Mouse (Mus musculus) spleen, postnatal 4 days (tissue): ENCODE measurements around the gene Plekha5.
"Not testable (repeated sequence)": the region's sequence is repeated elsewhere in the genome, so short reads cannot be mapped to it uniquely, and the experiment has no call there.

Source experiments
- DNase-seq, 2 experiments: peaks; one replicate each; pipeline ENCODE4 v3.0.0; 2022; ENCODE audit warnings: low spot score in 2 of 2

The Plekha5 gene

DNA sequence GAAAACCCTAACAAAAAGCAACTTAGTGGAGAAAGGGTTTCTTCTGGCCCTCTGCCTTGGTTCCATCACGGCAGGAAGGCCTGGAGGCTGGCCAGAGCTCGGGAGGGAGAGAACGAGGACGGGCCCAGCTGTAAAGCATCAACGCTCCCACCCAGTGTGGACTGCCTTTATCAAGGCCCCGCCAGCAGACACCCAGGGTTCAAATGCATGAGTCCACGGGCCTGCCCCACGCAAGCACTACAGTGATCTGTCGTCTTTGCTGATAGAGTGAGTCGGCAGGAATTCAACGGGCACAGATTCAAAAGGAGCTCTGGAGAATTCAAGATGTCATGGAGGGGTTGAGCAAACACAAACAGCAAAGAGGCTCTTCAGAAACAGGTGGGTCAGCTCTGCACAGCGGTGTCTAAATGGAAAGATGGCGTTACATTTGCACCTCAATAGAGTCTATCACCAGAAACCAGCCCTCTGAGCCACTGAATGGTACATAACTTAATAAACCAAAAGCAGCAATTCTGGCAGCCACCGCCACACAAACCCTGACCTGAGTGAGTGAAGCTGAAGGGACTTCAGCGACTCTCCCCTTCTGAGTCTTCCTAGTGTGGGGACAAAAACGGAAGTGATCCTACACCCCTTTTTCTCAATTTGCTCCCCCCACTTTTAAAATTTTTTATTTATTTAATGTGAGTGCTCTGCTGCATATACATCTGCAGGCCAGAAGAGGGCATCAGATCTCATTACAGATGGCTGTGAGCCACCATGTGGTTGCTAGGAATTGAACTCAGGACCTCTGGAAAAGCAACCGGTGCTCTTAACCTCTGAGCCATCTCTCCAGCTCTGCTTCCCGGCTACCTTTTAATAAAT is 153.3 kb downstream of the Plekha5 start:
- DNase-seq: no peak

DNA sequence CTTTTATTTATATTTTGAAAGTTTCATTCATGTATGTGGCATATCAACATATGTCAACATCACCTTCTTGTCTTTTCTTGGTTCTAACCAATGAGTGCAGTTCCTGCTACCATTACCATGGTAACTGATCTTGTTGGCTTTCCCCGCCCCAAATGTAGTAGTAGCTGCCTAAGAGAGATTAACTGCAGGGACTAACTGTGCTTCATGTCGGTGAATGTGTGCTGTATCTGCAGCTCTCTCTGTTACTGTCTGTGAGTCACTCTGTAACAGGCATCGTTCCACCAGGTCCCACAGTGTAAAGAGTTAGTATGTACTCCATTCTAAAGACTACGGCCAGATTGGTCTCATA is 153.9 kb downstream of the Plekha5 start:
- no peak for DNase-seq

DNA sequence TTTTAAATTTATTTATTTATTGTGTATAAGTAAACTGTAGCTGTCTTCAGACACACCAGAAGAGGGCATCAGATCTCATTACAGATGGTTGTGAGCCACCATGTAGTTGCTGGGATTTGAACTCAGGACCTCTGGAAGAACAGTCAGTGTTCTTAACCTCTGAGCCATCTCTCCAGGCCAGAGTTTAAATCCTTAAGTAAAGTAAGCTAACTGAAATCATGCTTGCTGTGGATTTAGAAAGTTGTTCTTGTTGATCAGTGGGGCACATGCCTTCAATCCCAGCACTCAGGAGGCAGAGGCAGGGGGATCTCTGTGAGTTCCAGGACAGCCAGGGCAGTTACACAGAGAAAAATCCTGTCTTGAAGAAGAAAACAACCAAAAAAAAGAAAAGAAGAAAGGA is 155.1 kb downstream of the Plekha5 start:
- DNase-seq: not testable (repeated sequence)

DNA sequence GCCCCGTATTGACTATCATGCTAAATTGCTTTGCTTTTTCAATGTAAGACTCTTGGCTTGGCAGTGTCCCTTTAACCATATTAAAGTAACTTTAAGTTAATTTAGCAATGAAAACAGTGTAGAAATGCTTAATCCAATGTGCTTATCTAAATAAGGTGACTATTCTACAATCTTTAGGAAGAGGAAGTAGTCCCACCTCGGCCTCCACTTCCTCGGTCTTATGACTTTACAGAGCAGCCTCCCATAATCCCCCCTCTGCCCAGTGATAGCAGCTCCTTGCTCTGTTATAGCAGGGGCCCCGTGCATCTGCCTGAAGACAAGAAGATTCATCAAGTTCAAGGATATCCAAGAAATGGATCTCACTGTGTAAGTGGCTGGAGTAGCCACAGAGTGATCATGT is 156.3 kb downstream of the Plekha5 start:
- no peak for DNase-seq

DNA sequence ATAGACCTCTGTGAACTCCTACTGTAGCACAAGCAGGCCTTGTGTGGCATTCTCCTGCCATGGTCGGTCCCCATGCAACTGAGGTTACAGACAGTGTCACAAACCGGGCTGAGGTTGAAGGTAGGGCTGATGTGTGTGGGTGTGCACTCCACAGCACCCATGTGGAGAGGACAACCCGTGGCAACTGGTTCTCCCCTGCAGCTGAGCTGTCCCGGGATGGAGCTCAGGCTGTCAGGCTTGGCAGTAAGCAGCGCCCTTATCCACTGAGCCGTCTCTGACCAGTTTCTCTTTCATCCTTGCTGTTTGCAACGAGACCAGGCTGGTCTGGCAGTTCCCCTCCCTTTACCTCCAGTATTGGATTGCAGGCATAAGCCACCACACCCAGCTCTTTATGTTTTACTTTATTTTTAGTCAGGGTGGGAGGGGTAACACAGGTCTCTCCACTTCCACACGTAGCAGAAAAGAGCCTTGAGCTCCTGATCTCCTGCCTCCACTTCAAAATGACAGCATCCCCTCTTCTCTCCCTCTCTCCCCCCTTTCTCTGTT is 162.9 kb downstream of the Plekha5 start:
- DNase-seq: no peak

DNA sequence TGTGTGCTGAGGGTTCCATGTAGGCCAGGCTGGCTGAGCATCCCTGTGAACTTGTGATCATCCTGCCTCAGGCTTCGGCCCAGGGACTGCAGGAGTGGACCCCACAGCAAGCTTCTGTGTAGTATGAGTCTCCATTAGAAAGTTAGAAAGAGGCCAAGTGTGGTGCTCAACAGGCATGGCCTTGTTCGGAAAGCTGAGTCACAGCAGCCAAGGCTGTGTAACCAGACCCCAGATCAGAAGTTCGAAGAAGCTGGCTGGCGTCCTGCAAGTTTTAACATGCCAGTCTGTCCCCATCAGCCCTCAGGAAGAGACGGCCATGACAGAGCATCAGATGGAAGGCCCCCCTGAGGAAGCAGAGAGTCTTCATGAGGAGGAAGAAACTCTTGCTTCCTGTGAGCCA is 167.5 kb downstream of the Plekha5 start:
- DNase-seq: no peak

DNA sequence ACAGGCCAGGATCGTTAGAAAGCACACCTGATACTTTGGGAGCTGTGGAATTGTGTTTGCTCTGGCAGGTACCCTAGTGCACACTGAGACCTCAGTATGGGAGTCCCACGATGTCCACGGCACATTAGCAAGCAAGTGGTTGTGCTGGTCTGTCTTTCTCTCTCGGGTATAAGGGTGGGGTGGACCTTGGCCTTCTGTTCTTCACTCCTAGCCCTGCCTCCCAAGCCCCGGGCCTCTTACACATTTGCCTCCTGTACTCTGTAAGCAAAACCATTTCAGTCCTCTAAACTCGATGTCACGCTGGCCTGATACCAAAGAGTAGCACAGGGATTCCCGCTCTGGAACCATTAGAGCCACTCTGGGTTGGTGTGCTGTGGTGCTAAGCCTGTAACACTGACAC is 168.9 kb downstream of the Plekha5 start:
- no peak for DNase-seq

DNA sequence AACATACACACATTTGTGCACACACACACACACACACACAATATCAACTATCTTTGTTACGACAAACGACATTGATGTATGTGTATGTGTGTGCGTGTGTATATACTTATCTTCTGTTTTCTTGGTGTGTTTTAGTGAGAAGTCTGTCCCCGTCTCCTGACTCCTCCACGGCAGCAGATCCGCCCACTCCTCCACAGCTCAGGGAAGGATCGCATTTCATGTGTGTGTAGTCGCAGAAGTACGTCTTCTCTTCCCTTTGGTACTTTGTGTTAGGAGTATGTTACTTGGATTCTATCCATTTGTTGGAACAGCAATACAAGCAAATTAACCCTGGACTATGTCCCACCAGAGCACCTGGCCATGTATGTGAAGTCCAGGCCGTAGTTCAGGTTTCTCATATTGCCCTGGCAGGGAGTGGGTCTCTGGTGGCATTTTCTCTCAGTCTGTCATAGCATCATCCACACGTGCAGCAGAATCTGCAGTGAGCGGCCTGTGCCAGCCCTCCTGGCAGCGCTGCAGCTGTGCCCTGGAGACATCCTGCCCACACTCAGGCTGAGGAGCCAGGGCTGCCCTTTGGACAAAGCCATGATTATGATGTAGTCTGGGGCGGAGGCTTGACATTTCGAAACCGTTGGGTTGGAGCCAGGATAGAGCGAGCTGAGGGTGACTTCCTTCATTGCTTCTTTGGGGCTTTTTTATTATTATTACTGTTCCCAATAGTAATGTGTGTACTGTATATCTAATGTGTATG is 169.7 kb downstream of the Plekha5 start:
- no peak for DNase-seq

DNA sequence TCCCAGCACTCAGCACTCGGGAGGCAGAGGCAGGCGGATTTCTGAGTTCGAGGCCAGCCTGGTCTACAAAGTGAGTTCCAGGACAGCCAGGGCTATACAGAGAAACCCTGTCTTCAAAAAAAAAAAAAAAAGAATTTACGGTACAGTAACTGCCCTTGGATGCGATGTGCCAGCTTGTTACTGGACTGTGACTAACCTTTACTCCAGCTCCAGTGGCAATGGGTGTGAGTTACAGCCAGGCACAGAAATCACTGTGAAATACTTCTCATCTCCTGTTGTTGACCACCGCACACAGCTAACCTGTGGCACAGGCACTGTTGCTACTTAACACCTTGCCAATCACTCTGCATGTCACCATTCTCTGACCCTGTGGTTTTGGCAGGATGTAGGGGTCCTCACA is 171.7 kb downstream of the Plekha5 start:
- not testable (repeated sequence) for DNase-seq

DNA sequence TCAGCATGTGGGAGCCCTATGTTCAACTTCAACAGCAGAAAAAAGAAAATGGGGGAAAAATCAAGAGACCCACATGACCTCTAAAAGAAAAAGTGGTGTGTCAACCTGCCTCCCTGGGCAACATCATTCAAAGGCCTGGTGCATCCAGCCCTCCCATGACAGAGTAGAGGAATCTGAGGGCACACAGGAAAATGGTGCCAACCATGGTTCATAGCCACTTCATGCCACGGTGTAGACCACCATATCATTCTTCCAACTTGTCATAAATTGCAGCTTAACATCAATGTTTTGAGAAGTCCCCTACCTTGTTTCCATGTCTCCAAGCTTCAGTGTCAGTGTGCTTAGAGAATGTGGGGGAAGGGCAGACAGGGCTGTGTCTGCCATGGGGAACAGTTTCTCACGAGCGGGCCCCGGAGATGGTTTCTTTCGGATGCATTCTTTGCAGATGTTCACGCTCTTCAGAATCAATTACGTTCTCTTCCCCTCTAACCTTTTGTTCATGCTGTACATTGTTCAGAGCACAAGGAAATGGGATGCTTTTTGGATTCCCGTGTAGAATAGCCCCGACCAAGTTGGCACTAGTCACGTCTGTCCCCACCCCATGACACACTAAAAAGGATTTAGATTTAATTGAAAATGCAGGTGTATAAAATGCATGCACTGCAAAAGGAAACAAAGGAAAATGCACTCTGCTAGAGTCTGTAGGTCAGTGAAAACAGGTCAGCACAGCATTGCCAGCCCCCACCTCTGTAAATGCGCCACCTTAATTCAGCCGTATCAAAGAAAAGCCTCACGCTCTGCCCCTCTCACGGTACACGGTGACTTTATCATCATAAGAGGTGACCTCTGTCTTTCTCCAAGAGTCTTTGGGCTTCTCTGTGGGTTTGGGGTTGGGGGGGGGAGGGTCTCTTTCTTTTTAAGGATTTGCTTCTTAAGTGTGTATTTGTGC is 173.8 kb downstream of the Plekha5 start:
- DNase-seq: no peak

DNA sequence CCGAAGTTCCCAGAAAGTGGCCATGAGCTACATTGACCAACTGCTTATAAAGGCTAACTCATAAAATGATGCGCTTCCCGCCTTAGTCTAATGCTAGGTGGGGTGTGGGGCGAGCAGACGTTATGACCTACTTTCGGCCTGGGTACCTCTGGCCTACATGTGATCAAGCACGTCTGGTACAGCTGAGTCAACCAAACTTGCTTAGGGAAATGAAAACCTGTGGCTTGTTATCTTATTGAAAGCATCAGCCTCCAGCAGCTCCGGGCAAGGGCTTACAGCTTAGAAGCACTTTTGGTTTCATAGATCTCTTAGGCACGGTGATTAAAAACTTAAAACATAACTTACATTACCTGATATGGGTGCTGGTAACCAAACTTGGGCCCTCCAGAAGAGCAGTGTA is 174.7 kb downstream of the Plekha5 start:
- DNase-seq: no peak

DNA sequence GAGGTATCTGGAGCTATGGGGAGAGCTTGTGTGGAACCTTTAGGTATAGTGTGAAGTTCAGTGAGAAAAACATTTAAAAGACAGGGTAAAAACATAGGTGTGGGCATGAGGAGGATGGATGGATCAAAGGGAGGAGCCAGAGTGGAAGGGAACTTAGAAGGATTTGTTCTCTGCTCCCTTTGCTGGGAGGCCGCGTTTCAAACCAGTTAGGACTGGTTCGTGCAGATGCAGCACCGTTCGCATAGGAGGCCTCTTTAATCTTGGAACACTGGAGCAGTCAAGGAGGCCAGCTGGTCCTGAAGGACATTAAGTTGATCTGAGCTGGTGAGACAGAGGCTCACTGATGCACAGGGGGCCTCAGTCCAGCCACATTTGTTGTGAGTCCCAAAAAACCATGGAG is 175.5 kb downstream of the Plekha5 start:
- no peak for DNase-seq

DNA sequence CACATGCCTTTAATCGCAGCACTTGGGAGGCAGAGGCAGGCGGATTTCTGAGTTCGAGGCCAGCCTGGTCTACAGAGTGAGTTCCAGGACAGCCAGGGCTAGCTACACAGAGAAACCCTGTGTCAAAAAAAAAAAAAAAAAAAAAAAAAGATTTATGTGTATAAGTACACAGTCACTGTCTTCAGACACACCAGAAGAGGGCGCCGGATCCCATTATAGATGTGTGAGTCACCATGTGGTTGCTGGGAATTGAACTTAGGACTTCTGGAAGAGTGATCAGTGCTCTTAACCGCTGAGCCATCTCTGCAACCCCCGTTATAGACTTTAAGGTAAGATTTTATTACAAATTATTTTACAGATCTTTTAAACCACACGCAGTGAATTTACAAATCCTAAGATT is 176.8 kb downstream of the Plekha5 start:
- DNase-seq: not testable (repeated sequence)

DNA sequence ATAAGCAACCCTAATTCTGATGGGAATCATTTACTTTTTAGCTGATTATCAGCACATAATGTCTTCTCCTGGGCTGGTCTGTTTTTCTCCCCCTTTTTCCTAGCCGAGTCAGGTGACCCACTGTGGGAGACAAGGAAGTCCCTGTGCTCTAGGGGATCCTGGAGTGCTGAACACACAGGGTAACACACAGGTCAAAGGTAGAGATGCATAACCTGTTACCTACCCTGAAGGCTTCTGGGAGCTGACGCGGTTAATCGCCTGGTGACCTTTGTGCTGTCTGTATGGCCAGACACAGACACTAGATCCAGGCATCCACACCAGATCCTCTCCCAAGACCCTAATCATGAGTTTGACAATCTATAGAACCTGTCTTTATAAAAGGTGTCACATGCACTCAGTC is 177.3 kb downstream of the Plekha5 start:
- no peak for DNase-seq

DNA sequence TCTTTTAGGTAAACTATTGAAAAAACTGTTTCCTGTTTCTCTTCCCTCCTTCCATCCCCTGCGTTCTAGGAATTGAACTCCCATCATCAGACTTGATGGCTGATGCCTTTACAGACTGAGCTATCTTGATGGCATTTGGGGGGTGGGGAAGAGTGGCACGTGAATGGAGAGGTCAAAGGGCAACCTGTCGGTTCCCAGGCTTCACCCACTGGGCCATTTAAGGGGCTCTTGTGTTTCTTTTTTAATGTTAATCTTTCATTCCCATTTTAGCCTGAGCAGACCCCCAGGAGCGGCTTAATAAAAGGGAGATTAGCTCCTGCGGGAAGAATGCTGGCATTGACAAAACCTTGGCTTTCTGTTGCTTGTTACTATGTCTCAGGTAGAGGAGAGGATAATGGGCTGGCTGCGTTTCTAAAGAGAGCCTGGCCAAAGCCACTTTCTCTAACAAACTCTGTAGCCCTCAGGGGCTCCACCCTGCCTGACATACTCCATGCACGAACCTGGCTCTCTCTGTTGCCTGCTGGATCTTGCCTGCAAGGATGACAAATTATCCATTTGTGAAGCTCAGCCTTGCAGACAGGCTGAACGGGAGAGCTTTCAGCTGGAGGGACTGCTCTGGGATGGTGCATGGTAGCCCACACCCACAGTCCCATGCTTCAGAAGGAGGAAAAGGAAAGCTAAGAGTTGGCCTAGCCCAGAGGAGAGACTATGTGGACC is 179.5 kb downstream of the Plekha5 start:
- no peak for DNase-seq

DNA sequence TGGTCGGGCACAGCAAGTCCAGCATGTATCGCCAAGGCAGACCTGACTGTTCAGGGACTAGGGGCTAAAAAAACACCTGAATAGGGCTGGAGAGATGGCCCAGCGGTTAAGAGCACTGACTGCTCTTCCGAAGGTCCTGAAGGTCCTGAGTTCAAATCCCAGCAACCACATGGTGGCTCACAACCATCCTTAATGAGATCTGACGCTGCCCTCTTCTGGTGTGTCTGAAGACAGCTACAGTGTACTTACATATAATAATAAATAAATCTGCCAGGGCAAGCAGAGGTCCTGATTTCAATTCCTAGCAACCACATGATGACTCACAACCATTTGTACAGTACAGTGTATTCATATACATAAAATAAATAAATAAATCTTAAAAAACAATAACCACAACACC is 181.3 kb downstream of the Plekha5 start:
- DNase-seq: not testable (repeated sequence)

DNA sequence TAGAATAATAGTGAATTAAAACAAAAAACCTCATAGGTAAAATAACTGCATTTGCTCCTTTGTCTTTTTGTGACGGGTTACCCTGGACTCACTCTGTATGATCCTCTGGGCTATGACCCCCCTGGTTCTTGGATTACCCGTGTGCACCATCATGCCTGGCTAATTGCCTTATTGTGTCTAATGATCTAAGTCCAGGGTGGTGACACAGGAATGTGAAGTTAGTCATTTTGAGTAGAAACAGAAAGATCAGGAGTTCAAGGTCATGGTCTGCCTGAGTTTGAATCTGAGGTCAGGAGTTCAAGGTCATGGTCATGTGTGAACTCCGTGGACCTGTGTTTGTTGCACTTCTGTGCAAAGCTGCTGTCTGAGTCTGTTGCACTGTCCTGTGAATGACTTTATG is 181.9 kb downstream of the Plekha5 start:
- DNase-seq: no peak

DNA sequence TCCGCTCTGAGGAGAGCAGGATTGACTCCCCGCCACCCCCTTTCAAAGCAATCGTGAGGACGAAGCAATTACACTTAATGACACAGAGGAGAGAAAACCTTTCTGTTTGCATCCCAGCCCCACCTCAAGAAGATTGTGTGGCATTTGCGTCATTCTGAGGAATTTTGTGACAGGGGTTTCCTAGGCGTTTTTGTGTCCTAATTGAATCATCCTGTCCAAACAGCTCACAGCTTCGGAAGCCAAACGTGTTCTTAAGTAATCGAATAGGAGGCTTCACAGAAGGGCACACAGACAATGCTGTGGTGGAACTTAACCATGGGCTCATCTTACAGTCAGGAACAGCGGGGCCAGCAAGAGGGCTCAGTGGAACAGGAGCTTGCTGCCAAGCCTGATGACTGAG is 182.7 kb downstream of the Plekha5 start:
- no peak for DNase-seq

DNA sequence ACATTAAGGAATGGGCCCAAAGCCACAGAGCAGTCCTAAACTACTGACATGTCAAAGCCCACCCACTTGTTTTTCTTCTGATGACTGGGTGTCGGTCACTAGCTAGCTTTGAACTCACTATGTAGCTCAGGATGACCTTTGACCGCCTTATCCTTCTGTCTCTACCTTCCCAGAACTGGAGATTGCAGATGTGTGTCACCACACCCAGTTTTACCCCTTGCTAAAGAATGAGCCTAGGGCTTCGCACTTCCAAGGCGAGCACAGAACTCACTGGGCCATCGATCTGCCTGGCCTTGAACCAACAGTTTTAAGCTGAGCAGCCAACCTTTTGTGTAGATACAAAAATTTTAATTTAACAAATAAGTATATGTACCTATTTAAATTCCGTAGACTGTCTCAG is 184.8 kb downstream of the Plekha5 start:
- no peak for DNase-seq

DNA sequence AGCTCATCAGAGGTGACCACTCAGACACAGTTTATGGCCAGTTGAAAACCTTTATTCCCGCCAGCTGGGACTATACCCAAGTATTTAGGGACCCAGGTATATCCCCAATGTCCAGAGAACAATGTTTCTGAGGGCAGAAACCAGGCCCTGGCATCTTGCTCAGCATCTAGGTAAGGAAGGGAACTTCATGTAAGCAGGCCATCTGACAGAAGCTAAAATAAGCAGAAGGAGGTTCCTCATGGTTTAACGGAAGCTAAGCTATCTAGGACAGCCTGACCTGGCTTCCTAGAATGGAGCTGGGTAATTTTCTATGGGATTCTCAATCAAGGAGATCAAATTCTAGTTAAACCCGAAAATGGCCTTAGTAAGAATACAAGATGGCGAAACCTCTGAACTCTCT is 185.7 kb downstream of the Plekha5 start:
- no peak for DNase-seq

DNA sequence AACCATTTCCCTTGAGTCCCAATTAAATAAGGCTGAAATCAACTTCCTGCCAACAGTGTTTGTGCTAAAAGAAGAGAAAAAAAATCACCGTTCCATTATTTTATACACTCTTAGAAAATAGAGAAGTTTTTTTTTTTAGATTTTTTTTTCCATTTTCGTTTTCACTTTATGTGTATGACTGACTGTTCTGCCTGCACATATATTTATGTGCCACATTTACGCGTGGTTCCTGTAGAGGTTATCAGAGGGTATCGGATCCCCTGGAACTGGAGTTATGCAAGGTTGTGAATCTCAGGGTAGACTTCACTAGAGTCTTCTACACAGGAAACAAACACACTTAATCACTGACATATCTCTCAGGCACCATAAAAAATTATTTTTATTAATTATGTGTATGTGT is 186.3 kb downstream of the Plekha5 start:
- DNase-seq: no peak
